Mouse (Mus musculus) bone marrow macrophage, adult 2 months (primary cell): ENCODE data around the gene Ticam1.

ENCODE experiments used
- CTCF ChIP-seq: IDR thresholded peaks from 2 replicates; pipeline ENCODE4 v1.5.1; 2012; ENCODE audit warnings: low read depth, mild to moderate bottlenecking, low read length, moderate library complexity
- POLR2A ChIP-seq: IDR thresholded peaks from 2 replicates; pipeline ENCODE4 v1.6.1; 2012; ENCODE audit warnings: mild to moderate bottlenecking, low read depth, low read length, borderline replicate concordance

GRCm38 (mm10) chr17:56224916-56225315, 51.7 kb downstream of the Ticam1 start:
- TF ChIP-seq POLR2A, result no peak
- TF ChIP-seq CTCF, result no peak
